In the genomic region with DNA sequence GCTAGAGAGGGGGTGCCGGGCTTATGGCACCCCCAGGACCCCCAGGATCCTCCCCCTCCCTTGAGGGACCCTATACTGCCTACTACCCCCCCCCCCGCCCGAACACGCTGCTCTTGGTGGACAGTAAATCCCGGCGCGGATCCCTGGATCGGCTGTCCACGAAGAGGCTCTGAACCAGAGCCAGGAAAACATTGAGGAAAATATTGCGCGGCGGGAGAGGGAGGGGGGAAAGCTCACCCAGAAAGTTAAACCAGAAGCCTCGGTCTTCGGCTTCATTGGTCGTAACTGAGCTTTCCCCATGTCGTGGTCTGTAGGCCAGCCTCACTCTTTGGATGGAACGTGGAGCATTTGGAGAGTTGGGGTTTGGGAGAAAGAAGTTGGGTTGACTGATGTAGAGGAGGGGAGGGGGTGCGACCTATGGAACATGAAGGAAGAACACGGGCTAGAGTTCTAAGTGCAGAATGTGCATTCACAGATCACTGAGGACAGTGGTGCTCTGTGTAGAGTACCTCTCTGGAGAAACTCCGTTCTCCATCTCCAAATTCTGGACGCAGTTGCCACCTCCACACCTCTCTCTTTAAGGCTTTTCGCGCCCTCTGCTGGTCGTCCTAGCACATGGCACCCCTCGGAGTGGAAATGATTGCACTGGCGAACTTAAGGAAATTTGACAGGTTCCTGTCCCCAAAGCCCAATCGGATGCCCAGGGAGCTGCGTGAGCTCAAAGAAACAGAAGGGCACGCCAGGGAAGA, we compare ENCODE assay signal across 8 mouse cellular contexts. TPM values are rescaled to one million over a fixed set of nuclear protein-coding genes. Genes with fewer than 3 reads are reported as not detected.
DNase-seq lines count a peak whose midpoint lies in the region; ATAC-seq and TF ChIP-seq lines count a peak whose summit lies in the region.

Gli1 (minus strand) TSS at position 84 of the 749 bp plus-strand sequence.

- no peaks in the 10 kb centered on the region for H3K79me2 ChIP-seq in liver, adult 2 months (ENCODE audit: control insufficient read depth, insufficient read depth, low read length)

- peak; percentile 94 for TF ChIP-seq CTCF in liver, adult 2 months (IDR thresholded peaks at IDR 0.05; ENCODE audit: low read depth, low read length)

- peak within 1 kb of the TSS; percentile 59 for H3K9ac ChIP-seq in embryonic facial prominence, embryonic 12.5 days
- H3K9ac ChIP-seq in liver, adult 2 months (ENCODE audit: low read depth, low read length) = no peak within 1 kb of the TSS

- ATAC-seq in embryonic facial prominence, embryonic 12.5 days (ENCODE audit: insufficient number of reproducible peaks, insufficient read depth, low FRiP score, low TSS enrichment) = peak; percentile 42; the same call in 1 of the 2 replicates

- H3K27ac ChIP-seq in embryonic facial prominence, embryonic 12.5 days = peak within 1 kb of the TSS; percentile 95
- H3K27ac ChIP-seq in liver, adult 2 months (replicated peaks; ENCODE audit: insufficient read depth, low read depth, low read length) = no peak within 1 kb of the TSS

- peak within 1 kb of the TSS; percentile 52 for H3K4me3 ChIP-seq in embryonic facial prominence, embryonic 12.5 days
- peak within 1 kb of the TSS; percentile 16; the same call in 1 of the 2 replicates for H3K4me3 ChIP-seq in liver, adult 2 months (ENCODE audit: insufficient read depth, low read depth, low read length)

- no peak for TF ChIP-seq POLR2A in liver, adult 2 months (IDR thresholded peaks at IDR 0.05; ENCODE audit: extremely low read depth, insufficient read depth, low read length)

- under 1% methylated on average over 29 of the region's 29 CpGs for WGBS in embryonic facial prominence, embryonic 12.5 days
- WGBS in liver, adult 2 months = 1% methylated on average over 29 of the region's 29 CpGs

- H3K27me3 ChIP-seq in embryonic facial prominence, embryonic 12.5 days = no peaks in the 10 kb centered on the region; the same call in 1 of the 2 replicates
- H3K27me3 ChIP-seq in liver, adult 2 months (ENCODE audit: control insufficient read depth, insufficient read depth, low read length) = peaks cover 9% of the 10 kb centered on the region
- peaks cover 3% of the 10 kb centered on the region; the same call in 1 of the 2 replicates for H3K27me3 ChIP-seq in splenic B cell, adult 2 months (ENCODE audit: control insufficient read depth, insufficient read depth, low read length, poor library complexity, severe bottlenecking)

- peak within 1 kb of the TSS; percentile 90 for H3K4me2 ChIP-seq in embryonic facial prominence, embryonic 12.5 days (replicated peaks)

- peak; percentile 92 for DNase-seq in 416B (ENCODE audit: low read depth)
- peak; percentile 82 for DNase-seq in adrenal gland, postnatal 25 days
- DNase-seq in heart, adult 8-10 months (ENCODE audit: low spot score) = peak; percentile 84
- DNase-seq in kidney, adult 8-10 months = peak; percentile 58 to 83
- DNase-seq in liver, adult 2 months (ENCODE audit: extremely low read depth, low read depth, low spot score) = peak; percentile 75
- peak; percentile 91 for DNase-seq in naive thymus-derived CD4-positive, alpha-beta T cell, adult 2 months (ENCODE audit: low read depth)
- peak; percentile 85 for DNase-seq in splenic B cell, adult 2 months (ENCODE audit: low read depth, low spot score)

- peaks cover 9% of the 10 kb centered on the region; the same call in 1 of the 2 replicates for H3K36me3 ChIP-seq in embryonic facial prominence, embryonic 12.5 days
- no peaks in the 10 kb centered on the region for H3K36me3 ChIP-seq in liver, adult 2 months (ENCODE audit: control insufficient read depth, insufficient read depth, low read length)
- no peaks in the 10 kb centered on the region for H3K36me3 ChIP-seq in splenic B cell, adult 2 months (ENCODE audit: control insufficient read depth, insufficient read depth, low read length, poor library complexity, severe bottlenecking)

- H3K4me1 ChIP-seq in embryonic facial prominence, embryonic 12.5 days = peaks cover 12% of the 10 kb centered on the region
- H3K4me1 ChIP-seq in liver, adult 2 months (ENCODE audit: control insufficient read depth, insufficient read depth, low read length) = peaks cover 6% of the 10 kb centered on the region

- no peaks in the 10 kb centered on the region for H3K9me3 ChIP-seq in embryonic facial prominence, embryonic 12.5 days

RNA-seq across cellular contexts. Expression of gene Gli1, which starts in this region (rescaled TPM):
- 2.6 and 4.8 TPM in 2 replicates for total RNA-seq in adrenal gland, postnatal 25 days (2021)
- 15.5 and 16.4 TPM in 2 replicates for polyA plus RNA-seq in embryonic facial prominence, embryonic 12.5 days (2016; fragmentation: Nextera tagmentation; extraction: Ambion mirVana)
- total RNA-seq in heart, adult 8-10 months (2022) = 1 to 10 TPM; 1.1 to 1.7 (median 1.3) TPM
- not detected in 2 replicates for total RNA-seq in liver, adult 2 months (2014; rRNA removed)
- 0.04 TPM in 2 replicates for polyA plus RNA-seq in liver, adult 2 months (2012; rRNA removed)

Comparison
In these comparisons a context has a peak if more than half of its experiments do, and no peak if none do; other contexts are left out.
1. RNA of gene Gli1 (polyA plus RNA-seq): 15.5 to 16.4 TPM in embryonic facial prominence, embryonic 12.5 days; 0.04 TPM in liver, adult 2 months; every median in the first group is over 10 times any median in the second.
2. Peak in DNase-seq and H3K4me3 ChIP-seq in liver, adult 2 months; RNA of the gene not detected or under 1 TPM.
3. Peak in every context shown above with its lines, with median percentiles within 50 percentile points of each other: DNase-seq.